Mouse (Mus musculus) gastrocnemius, adult 2 months (tissue): ENCODE results near the gene Tprn. TPM values are rescaled to one million over a fixed set of nuclear protein-coding genes. Genes with fewer than 3 reads are reported as not detected.
A peak's percentile ranks its signal among the peaks of the same experiment; 100 is the strongest.

ENCODE experiments used
- DNase-seq: peaks from one replicate; pipeline ENCODE4 v3.0.0; 2022
- H3K27ac ChIP-seq: fragments of 200-600 bp; 2 replicates; pipeline ENCODE4 v1.8.1; 2022; ENCODE audit warnings: mild to moderate bottlenecking
- H3K4me3 ChIP-seq: fragments of 200-600 bp; 2 replicates; pipeline ENCODE4 v1.8.1; 2022; ENCODE audit warnings: mild to moderate bottlenecking, moderate library complexity
- CTCF ChIP-seq: fragments of 200-600 bp; IDR thresholded peaks from 2 replicates; pipeline ENCODE4 v1.8.1; 2022; ENCODE audit warnings: antibody characterized with exemption, mild to moderate bottlenecking, moderate library complexity
- intact Hi-C: fragments of 180-260 bp; cut with DNase I; formaldehyde crosslinking; loops from one replicate; pipeline ENCODE4 v1.15.1; 2025
- long read RNA-seq, 2 experiments: library from polyadenylated mRNA; stranded (forward); transcript quantifications; one replicate each; pipeline ENCODE4 v2.0.0; 2021
- total RNA-seq, 2 experiments: library from RNA; stranded (reverse); gene quantifications; 2 replicates each; pipeline ENCODE4 v1.2.3; 2021

Gene Tprn
- 1 to 10 TPM; 3.1 to 3.5 TPM for total RNA-seq
- long read RNA-seq, experiment 1, transcript Tprn-201 (4 exons, 2,787 nt): major isoform, 10 of 12 reads
- long read RNA-seq, experiment 1, partial matches to known transcripts: 0 of 12 reads
- long read RNA-seq, experiment 1, other reads (novel, unspliced or antisense): 2 of 12 reads
- long read RNA-seq, experiment 2, partial matches to known transcripts: 0 of 4 reads
- long read RNA-seq, experiment 2, other reads (novel, unspliced or antisense): 1 of 4 reads

DNA sequence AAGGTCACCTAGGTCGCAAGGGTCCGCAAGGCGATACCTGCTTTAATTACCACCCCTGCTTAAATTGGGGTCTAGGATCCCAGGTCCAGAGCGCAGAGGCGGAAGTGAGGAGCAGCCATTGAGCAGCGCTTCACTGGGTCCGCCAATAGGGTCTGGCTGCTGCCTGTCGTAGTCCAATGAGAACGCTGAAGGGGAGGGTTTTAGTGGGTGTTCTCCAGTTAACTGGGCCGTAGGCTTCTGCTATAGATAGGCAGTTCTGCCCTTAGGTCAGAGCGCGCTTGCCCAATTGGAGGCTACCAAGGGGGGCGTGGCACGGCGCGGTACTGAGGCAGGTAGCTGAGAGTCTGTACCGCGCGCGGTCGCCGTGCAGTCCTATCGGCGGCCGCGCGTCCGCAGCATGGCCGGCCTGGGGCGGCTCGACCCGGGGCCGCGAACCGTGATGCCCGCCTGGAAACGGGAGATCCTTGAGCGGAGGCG, at the start of gene Tprn:
Tprn (plus strand) TSS at position 328 of the 477 bp plus-strand sequence.
- intact Hi-C loops: no loop called here
- no peak for TF ChIP-seq CTCF
- peak; percentile 97 for DNase-seq
- Histone ChIP-seq H3K27ac (peak within 1 kb of the TSS; percentile 85), H3K4me3 (peak within 1 kb of the TSS; percentile 91)

DNA sequence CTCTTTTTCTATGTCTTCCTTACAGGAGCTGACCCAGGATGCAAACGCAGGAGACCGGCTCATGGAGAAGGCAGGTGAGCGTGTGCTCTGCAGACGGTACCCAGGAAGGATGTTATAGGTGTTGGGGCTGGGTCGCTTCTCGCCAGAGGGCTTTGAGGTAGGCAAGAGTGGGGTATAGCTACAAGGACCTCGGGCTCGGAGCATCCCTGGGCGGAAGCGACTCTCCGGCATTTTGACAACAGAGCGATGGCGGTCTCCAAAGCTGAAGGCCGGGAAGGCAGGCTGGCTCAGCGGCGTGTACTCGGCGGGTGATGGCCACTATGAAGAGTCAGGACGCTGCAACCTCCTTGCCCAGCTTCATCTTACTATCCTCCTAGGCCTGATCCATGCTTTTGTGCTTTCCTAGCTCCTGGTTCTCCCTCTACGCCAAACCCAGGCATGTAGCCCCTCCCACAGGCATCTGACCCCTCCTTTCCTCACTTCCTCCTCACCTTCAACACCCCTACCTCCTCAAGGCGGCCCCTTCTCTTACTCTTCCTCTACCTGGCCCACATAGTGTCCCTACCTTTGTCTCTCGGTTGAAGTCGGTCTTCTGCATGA, 49.1 kb upstream of the Tprn start:
- no peak overlapping the region for H3K4me3 ChIP-seq
- intact Hi-C loops: no loop called here
- H3K27ac ChIP-seq: no peak overlapping the region
- no peak for DNase-seq
- no peak for TF ChIP-seq CTCF

GRCm38 (mm10) chr2:25214444-25214843, 48.0 kb upstream of the Tprn start, which contains the start of gene Stpg3:
TSS of gene Stpg3 (minus strand) at chr2:25214637.
- no peak within 1 kb of the TSS for H3K4me3 ChIP-seq
- no peak for DNase-seq
- no peak for TF ChIP-seq CTCF
- H3K27ac ChIP-seq: no peak within 1 kb of the TSS
- intact Hi-C loops: no loop called here

GRCm38 (mm10) chr2:25217666-25218065, 44.8 kb upstream of the Tprn start:
- no peak overlapping the region for H3K27ac ChIP-seq
- H3K4me3 ChIP-seq: no peak overlapping the region
- DNase-seq: no peak
- intact Hi-C loops: no loop called here
- TF ChIP-seq CTCF: no peak

GRCm38 (mm10) chr2:25218445-25218844, 44.0 kb upstream of the Tprn start, which contains the start of gene Fam166a:
TSS of gene Fam166a (plus strand) at chr2:25218745.
- no peak within 1 kb of the TSS for H3K4me3 ChIP-seq
- intact Hi-C loops: no loop called here
- no peak for TF ChIP-seq CTCF
- no peak for DNase-seq
- H3K27ac ChIP-seq: no peak within 1 kb of the TSS

DNA sequence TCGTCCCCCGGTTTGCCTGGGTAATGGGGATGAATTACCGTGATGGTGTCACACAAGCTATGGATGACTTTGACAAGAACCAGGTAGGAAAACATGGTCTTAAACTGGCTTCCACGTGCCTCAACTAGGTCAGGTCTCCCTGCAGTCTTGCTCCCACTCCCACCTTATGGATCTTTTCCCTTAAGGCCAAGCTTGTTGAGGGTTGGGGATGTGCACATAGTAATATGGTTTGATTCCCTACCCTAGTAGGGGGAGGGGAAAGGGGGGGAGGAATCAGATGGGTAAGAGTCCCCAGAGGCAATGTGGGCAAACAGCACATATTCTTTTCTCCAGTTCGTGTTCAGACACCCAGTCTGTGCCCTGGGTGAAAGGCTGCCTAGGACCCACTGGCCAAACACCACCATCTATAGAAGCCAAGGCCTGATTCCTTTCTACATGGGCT, 41.1 kb upstream of the Tprn start:
- no peak for TF ChIP-seq CTCF
- intact Hi-C loops: no loop called here
- no peak for DNase-seq
- Histone ChIP-seq H3K4me3 (peak overlapping the region; percentile 51), H3K27ac (peak overlapping the region; percentile 41; the same call in 1 of the 2 replicates)

DNA sequence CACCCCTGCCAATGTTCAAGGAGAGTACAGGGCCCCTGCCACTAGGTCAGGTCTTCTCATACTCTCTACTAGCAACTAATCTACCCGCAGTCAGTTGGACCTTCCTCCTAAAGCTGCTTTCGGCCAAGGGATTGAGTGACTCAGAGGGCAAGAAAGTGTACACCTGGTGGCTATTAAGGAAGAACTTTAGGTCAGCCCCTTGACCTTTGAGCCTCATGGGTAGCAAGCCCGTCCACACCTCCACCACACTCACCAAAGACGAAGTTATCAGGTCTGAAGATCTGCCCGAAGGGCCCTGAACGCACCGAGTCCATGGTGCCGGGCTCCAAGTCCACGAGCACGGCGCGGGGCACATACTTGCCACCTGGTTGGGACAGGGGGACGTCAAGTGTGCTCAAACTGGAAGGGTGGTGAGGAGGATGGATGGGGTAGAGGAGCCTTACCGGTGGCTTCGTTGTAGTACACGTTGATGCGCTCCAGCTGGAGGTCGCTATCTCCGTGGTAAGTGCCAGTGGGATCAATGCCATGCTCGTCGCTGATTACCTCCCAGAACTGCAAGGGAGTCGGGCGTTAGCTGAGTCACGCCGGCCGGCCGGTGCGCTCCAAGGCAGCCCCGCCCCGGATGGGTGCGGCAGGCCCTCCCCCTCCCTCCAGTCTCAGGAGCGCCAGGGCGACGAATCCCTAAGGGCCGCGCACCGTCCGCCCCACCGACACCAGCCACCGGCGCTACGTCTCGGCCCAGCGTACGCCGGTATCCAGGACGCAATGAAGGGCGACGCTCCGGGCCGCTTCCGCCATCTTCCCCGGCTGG, 38.5 kb upstream of the Tprn start:
- intact Hi-C loops: no loop called here
- DNase-seq: peak; percentile 94
- H3K4me3 ChIP-seq: peak overlapping the region; percentile 93

GRCm38 (mm10) chr2:25224492-25224765, 38.0 kb upstream of the Tprn start, which contains the start of gene Tubb4b:
TSS of gene Tubb4b (minus strand) at chr2:25224702.
- TF ChIP-seq CTCF: peak; percentile 37; the same call in 1 of the 2 replicates
- intact Hi-C loops: no loop called here
- peak within 1 kb of the TSS; percentile 98 for H3K27ac ChIP-seq
- DNase-seq: no peak
- peak within 1 kb of the TSS; percentile 93 for H3K4me3 ChIP-seq

More for the DNA sequence above, 38.5 kb upstream of the Tprn start:
- no peak for TF ChIP-seq CTCF
- H3K27ac ChIP-seq: peak overlapping the region; percentile 97

DNA sequence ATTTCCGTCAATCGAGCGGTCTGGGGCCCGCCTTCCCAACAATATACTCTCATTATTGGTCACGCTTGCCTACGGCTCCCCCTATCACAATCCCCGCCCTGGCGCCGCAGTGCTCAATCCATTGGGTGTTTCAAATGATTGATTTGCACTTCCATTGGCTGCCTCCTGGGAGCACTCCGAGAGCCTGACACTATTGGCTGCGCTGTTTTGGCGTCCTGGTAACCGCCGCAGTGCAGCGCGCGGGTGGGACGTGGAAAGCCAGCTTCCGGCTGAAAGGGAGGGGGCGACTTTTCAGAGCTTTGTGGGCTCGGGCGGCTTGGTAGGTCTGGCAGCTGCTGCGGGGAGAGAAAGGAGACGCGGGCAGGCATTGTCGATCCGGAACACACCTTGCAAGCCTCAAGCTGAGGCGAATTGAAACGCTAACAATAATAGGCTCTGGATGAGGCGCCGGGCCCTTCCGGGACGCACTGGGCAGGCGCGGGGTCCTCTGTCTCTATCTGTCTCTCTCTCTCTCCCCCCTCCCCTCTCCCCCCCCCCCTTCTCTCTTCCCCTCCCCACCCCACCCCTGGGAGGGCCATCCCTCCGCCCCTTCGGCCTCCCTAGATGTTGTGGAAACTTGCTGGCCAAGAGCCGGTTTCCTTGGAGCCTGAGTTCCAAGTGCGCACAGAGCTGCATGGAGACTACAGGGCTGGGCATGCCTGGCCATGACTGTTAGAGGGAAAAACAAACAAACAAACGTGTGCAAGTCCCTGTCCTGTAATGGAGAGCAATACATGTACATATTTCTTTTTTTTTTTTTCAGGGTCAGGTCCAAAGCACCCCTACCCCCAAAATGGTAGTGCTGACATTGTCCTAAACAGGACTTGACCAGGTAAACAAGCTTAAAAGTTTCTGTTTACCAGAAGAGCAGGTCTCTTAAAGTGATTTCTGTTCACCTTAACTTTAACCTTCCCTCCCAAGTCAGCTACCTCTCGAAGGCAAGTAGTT, 37.4 kb upstream of the Tprn start:
- H3K4me3 ChIP-seq: peak overlapping the region; percentile 93
- peak overlapping the region; percentile 98 for H3K27ac ChIP-seq
- TF ChIP-seq CTCF: no peak
- peak; percentile 99 for DNase-seq
- intact Hi-C loops: loop anchor here (5.0 kb wide), 1 partner anchor 67 kb away; no protein-coding TSS in a partner anchor

GRCm38 (mm10) chr2:25225811-25226379, 36.5 kb upstream of the Tprn start:
- intact Hi-C loops: loop anchor here (5.0 kb wide), 1 partner anchor 66 kb away; no protein-coding TSS in a partner anchor
- peak overlapping the region; percentile 72 for H3K4me3 ChIP-seq

DNA sequence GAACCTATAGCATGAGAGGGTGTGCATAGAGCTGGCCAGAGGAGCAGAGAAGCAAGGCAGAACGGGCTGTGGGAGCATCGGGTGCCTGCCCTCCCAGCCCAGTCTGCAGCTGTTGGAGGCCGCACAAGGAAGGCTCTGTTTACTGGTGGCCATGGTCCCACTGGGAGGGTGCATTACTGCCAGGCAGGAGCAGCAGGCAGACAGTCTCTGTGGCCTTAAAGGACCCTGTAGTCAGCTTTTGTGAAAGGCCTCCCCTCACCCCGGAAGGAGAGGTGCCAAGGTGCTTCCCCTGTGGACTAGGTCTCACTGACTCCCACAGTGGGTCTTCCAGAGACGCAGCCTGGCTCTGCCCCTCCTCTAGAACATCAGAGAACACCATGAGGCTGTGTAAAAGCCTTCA, 35.6 kb upstream of the Tprn start:
- intact Hi-C loops: loop anchor here (5.0 kb wide), 1 partner anchor 65 kb away; no protein-coding TSS in a partner anchor
- Histone ChIP-seq H3K27ac (peak overlapping the region; percentile 98), H3K4me3 (peak overlapping the region; percentile 26; the same call in 1 of the 2 replicates)
- DNase-seq: peak; percentile 83
- TF ChIP-seq CTCF: no peak

More at GRCm38 (mm10) chr2:25225811-25226379, 36.5 kb upstream of the Tprn start:
- DNase-seq: no peak
- TF ChIP-seq CTCF: no peak
- H3K27ac ChIP-seq: peak overlapping the region; percentile 98
